Mouse (Mus musculus) neutrophil, adult 5-6 weeks (primary cell): Measurements from ENCODE around the gene Olfr311. TPM values are rescaled to one million over a fixed set of nuclear protein-coding genes. Genes with fewer than 3 reads are reported as not detected.
A peak's percentile ranks its signal among the peaks of the same experiment; 100 is the strongest.
"Not testable (repeated sequence)": the region's sequence is repeated elsewhere in the genome, so short reads cannot be mapped to it uniquely, and the experiment has no call there.

Experiments used
- ATAC-seq: fragments of 151-379, 151-347 bp; 2 replicates; pipeline ENCODE4 v1.8.0; 2017; ENCODE audit warnings: mild to moderate bottlenecking, moderate TSS enrichment; ENCODE audit not compliant: insufficient number of reproducible peaks, poor library complexity, low FRiP score, severe bottlenecking; ENCODE audit errors: extremely low read depth
- total RNA-seq: library from RNA; stranded (forward); fragments of 200-1000 nt; gene quantifications from 2 replicates; pipeline ENCODE4 v1.2.3, GENCODE M21; 2017

Gene Olfr311
- total RNA-seq, result not detected in 2 replicates

DNA sequence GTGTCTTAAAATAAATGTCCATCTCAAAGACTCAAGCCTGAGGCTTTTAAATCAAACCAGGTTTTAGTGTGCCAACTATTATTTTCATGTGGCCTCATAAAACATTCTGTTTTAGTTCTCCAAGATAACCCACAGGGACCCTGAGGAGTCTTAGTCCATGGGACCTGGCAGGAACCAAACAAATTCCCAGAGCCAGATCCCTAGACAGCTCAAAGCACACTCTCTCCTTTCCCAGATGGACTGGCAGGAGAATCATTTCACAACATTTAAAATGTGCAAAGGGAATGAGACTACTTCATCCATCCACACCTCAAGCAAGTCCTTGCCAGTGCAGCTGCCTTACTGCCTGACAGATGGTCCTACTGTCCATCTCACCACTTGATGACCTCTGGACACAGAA is at the start of gene Olfr311:
Olfr311 (plus strand) TSS at position 301 of the 400 bp plus-strand sequence.
- ATAC-seq, result not testable (repeated sequence)

DNA sequence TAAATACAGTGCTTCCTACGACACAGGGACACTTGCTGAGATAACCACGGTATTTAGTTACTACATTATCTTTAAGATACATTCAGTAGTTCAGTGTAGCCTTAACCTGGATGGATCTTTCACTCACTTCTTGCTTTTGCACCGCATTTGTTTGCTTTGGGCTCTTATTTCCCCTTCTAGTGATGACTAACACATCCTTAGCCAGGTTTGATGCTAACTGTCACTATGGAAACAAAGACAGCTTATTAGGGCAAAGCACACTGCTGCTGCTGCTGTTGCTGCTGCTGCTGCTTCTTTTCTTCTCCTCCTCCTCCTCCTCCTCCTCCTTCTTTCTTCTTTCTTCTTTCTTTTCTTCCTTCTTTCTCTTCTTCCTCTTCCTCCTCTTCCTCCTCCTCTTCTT is 49.5 kb upstream of the Olfr311 start:
- ATAC-seq, result peak; percentile 40; the same call in 1 of the 2 replicates

DNA sequence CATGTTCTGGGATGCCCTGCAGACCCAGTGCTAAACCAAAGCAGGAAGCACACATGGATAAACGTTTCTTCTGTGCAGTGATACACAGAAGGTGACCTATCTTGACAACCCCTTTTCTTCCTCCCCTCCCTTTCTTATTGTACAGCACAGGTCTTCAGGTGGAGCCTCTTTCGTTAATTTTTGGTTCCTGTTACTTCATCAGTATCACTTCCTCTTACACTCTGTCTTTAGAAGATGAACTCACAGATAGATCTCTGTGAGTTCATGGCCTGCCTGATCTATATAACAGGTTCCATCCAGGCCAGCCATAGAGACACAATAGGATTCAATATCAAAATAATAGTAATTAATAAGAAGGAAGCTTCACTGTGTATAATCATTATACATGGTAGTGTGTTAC is 49.0 kb upstream of the Olfr311 start:
- peak; percentile 73 for ATAC-seq

DNA sequence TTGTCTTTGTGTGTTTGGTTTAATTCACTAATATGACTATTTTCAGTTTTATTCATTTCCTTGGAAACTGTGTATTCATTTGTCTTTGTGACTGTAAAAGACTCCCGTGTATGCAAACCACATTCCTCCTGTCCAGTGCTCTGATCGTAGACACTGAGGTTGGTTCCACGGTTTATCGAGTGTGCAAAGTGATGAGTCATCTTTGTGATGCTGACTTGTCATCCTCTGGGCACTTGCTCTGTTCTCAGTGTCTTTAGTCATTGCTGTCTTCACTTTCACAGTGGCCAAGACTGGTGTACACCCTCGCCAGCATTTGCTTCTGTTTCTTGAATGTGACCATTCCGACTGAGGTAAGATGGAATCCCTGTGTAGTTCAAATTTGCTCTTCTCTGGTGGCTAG is 48.4 kb upstream of the Olfr311 start:
- no peak for ATAC-seq

DNA sequence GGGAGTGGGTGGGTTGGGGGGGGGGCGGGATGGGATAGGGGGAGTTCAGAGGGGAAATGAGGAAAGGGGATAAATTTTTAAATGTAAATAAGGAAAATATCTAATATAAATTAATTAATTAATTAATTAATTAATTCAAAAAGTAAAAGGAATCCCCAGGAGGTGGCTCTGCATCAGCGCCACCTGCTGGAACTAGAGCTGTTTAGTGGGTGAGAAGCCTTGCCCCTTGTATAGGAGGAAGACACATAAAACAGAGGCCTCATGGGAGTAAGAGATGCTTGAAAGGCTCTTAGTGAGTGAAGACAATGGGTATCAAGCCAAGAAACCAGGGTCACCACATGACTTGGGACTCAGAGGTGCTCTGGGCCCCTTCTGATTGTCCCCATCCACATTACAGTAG is 43.2 kb upstream of the Olfr311 start:
- no peak for ATAC-seq

DNA sequence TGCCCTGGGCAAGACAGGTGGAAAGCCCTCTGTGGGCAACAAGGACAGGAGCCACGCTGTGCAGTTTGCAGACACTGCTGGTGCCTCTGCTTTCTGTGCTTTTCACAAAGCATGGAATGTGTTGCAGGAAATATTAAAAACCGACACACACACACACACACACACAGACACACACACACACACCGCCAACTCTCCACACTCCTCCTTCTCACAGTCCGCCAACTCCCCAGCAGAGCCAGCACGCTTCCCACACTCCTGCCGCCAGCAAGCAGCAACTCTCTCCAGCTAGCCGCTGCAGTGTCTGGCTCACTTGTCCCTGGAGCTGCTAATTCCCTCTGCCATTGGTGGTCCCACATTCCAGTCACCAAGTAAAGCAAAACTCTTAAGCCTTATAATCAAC is 42.2 kb upstream of the Olfr311 start:
- no peak for ATAC-seq

DNA sequence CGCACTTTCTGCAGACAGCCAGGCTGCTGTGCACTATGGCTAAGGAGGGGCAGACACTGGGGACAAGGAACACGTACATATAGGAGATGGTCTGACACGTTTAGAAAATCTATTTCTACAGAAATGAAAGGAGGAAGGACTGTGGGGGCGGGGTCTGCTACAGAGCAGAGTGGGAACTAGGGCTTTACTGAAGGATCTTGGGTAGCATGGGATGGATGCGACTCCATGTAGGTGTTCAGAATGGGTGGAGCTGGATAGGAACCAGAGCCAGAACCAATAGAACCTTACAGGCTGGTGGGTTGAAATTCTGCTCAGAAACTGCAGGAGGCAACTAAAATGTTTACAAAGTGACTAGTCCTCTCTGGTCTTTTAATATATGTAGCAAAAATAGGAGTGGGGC is 39.3 kb upstream of the Olfr311 start:
- no peak for ATAC-seq

DNA sequence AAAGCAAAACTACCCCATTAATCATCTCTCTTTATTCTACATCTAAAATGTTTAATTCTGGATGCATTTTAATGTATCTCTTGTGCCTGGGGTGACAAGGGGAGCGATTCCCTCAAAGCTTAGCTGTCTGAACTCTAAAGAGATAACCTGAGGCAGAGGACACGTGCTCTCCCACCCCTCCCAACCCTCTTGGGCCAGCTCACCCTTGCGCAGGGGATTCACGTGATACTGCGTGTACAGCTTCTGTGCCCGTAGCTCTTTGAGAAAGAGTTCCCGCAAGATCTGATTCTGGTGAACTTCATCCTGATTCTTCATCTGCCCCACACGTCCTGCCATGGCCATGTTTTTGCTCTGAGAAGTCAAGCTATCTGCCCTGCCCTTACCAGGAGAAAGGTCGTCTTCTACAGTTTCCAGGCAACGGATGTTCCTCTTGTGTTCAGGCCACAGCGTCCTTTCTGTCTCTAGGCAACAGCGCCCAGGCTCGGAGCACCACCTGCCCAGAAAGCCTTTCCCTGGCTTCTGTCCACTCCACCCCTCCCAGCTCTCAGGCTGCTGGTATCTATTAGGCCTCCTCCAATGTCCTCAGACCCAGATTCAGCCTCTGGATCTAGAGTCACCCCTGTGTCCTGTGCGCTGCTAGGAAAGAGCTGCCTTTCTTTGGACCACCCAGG is 37.4 kb upstream of the Olfr311 start, which contains the start of gene Fam183b:
Fam183b (minus strand) TSS at position 403 of the 671 bp plus-strand sequence.
- no peak for ATAC-seq

DNA sequence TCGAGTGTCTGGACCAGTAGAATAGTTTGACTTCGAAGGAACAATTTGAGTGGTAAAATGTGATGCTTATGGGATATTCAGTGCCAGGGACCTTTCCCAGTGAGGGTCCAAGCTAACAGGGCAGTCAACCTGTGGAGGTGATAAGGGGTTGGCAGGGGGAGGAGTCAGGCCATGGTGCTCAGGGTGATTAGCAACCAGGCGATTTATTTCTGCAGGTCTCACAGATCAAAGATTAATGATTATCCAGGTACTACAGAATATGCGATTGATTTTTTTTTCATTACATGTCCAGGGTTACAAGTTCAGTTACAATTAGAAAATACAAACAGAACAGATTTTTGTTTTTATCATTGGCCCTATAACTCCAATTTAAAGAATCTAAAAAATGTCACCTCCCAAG is 35.2 kb upstream of the Olfr311 start:
- no peak for ATAC-seq

DNA sequence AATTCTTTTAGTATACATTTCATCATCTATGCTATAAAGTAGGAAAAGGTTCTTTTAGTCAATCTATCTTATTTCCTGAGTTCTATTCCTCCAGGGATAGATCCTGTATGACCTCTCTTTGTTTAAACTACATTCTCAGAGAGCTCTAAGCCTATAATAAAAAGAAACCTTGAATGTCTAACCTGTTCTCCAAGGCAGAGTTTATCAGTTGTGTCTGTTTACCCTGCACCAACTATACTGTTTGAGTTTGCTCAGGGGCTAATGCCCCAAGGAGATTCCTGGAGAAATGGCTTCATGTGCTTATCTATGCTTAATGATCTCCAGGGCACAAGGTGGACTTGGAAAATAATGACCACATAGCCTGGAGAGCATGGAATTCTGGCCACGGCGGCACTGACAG is 34.7 kb upstream of the Olfr311 start:
- ATAC-seq, result no peak

DNA sequence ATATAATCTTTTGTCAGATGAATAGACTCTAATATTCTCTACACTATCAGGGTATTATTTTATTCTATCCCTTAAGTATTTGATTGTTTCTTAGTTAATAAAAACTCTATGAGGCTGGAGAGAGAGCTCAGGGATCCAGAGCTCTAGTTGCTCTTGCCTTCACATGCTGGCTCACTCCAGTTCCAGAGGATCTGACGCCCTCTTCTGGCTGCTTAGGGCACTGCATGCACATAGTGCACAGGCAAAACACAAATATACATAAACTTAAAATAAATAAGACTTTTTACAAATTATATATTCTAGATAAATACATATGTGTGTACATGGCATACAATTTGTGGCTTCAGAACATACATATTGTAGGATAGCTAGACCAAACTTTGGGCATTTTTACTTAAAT is 27.1 kb upstream of the Olfr311 start:
- no peak for ATAC-seq

DNA sequence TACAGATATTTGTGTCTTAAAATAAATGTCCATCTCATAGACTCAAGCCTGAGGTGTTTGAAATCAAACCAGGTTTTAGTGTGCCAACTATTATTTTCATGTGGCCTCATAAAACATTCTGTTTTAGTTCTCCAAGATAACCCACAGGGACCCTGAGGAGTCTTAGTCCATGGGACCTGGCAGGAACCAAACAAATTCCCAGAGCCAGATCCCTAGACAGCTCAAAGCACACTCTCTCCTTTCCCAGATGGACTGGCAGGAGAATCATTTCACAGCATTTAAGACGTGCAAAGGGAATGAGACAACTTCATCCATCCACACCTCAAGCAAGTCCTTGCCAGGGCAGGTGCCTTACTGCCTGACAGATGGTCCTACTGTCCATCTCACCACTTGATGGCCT is 24.4 kb upstream of the Olfr311 start, which contains the start of gene Olfr313:
Olfr313 (plus strand) TSS at position 301 of the 400 bp plus-strand sequence.
- not testable (repeated sequence) for ATAC-seq

DNA sequence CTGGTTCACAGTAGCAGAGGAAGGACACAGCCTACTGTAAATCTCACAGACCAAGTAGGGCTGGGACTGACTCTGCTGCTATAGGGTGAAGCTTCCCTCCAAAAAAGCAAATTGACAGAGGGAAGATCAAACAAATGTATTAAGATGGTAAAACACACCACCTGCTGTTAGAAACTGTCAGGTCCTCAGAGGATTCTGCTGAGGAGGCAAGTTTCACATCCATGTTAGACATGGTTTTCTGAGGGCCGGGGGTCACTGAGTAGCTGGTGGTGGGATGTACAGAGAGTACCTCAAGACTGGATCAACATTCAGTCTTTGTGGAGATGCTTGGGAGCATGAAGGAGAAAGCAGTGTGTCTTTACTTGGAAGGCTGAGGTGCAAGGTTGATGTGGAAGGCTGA is 23.4 kb upstream of the Olfr311 start:
- ATAC-seq, result no peak

DNA sequence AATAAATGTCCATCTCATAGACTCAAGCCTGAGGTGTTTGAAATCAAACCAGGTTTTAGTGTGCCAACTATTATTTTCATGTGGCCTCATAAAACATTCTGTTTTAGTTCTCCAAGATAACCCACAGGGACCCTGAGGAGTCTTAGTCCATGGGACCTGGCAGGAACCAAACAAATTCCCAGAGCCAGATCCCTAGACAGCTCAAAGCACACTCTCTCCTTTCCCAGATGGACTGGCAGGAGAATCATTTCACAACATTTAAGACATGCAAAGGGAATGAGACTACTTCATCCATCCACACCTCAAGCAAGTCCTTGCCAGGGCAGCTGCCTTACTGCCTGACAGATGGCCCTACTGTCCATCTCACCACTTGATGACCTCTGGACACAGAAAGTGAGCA is 10.1 kb upstream of the Olfr311 start, which contains the start of gene Olfr312:
Olfr312 (plus strand) TSS at position 301 of the 400 bp plus-strand sequence.
- not testable (repeated sequence) for ATAC-seq

DNA sequence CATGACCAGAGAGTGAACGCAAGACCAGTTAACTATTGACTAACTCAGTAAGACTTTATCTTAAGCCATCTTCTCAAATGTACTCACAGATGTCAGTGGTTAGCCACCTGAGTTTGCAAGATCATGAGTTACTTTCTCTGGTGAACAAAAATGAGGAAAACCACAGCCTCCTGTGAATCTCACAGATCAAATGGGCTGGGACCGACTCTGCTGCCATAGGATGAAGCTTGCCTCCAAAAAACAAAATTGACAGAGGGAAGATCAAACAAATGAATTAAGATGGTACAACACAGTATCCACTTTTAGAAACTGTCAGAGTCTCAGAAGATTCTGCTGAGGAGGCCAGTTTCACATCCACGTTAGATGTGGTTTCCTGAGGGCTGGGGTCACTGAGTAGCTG is 9.3 kb upstream of the Olfr311 start:
- ATAC-seq, result no peak

DNA sequence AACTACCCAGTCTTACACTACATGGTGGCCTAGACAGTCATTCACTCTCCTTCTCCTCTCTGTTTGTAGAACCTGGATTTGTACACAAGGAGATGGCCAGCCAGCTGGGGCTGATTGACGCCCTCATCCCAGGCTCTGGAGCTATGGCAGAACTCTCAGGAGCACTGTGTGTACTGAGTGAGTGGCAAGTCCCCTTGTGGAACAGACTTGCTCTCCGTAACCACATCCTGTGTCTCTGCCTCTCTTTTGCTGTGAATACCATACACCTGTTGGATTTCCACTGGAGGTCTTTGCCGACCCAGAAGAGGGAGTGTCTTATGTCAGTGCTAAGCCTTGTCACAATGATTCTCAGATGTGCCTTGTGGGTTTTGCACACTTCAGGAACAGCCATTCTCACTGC is 6.5 kb upstream of the Olfr311 start:
- ATAC-seq, result not testable (repeated sequence)

DNA sequence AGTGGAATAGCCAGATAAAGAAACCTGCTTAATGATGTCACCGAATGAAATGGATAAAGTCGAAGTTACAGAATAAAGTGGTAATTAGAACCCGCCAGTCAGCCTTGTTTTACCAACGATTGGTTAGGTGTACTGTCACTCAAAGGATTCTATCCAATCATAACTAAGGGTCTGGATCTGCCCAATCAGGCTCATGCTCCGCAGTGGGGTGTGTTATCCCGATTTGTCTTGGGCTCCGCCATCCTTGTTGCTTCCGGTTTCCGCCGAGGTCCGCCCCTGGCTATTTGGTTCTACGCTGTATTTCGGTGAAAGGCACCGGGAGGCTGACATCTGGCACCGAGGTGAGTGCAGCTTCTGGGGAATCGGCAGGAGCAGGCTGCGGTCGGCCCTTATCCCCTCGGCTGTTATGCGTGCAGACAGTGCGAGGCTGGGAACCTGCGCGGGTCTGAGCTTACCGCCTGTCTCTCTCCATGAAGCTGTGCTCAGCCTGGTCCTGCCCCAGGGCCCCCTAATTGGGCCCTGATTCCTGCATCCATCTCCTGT is 7.9 kb downstream of the Olfr311 start, which contains the start of gene Gm12258:
Gm12258 (plus strand) TSS at position 240 of the 543 bp plus-strand sequence.
- peak; percentile 99 for ATAC-seq

DNA sequence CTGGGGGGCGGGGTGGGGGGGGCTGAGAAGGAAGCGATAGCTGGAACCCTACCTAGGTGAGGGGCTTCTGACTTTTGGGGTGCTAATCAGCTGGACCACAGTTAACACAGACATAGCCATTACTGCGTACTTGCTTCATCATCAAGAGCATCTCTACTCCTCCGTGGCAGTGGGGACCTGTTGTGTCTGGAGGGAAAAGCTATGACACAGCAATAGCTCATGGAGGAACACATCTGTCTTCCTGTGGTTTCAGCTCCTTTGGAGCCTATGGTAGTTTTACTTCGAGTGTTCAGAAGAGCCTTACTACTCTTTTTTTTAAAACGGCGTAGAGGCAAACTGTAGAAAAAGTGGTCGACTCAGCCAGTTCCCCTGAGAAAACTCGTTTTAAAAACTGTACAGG is 8.6 kb downstream of the Olfr311 start:
- ATAC-seq, result no peak

DNA sequence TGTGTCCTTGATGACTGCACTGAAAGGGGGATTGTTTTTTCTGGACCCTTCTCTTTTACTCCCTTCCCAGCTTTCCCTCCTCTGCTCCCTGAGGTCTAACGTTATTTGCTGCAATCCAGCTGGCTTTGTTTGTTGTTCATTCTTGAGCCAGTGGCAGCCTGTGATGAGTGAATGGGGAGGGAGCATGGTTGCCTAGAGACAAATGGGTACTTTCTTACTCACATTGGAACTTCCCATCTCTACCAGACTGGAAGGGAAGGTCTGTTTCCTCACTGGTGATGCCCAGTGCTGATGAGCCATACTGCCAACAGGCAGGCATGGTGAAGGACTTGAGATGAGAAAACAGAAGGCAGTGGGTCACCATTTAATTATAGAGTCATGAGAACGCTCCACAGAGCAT is 10.7 kb downstream of the Olfr311 start:
- no peak for ATAC-seq

DNA sequence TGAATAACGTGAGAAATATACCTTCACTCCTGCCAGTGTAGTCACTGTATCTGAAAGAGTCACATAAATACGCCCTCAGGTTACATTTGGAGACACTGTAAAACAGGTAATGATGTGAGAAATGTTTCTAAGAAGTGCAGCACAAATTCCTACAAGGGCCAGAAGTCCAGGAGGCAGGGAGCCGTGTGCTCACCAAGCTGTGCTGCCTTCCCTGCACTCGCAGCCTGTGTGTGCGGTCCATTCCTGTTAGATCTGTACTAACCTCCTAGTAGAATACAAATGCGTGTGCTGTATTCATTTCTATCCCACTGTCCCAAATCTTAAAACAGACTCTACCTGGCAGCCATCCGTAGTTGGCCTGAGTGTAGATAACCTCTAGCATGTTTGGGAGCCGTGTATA is 21.7 kb downstream of the Olfr311 start:
- ATAC-seq, result no peak
